Mouse (Mus musculus) forebrain, embryonic 10.5 days (tissue): ENCODE results near the gene Lrg1. TPM values are rescaled to one million over a fixed set of nuclear protein-coding genes. Genes with fewer than 3 reads are reported as not detected.

Experiments
- DNase-seq: peaks from one replicate; pipeline ENCODE4 v3.0.0-alpha.2; 2017; ENCODE audit warnings: low spot score; ENCODE audit errors: extremely low spot score
- H3K27ac ChIP-seq: fragments of 300-500 bp; sonication (generic); 2 replicates; pipeline ENCODE4 v1.5.1; 2016; ENCODE audit warnings: mild to moderate bottlenecking
- H3K27me3 ChIP-seq: fragments of 300-500 bp; sonication (generic); 2 replicates; pipeline ENCODE4 v1.6.1; 2016; ENCODE audit warnings: mild to moderate bottlenecking; ENCODE audit not compliant: poor library complexity, severe bottlenecking
- H3K36me3 ChIP-seq: fragments of 300-500 bp; sonication (generic); replicated peaks from 2 replicates; pipeline ENCODE4 v1.6.1; 2016; ENCODE audit warnings: mild to moderate bottlenecking, moderate library complexity
- H3K4me1 ChIP-seq: fragments of 300-500 bp; sonication (generic); 2 replicates; pipeline ENCODE4 v1.6.1; 2016
- H3K4me3 ChIP-seq: fragments of 300-500 bp; sonication (generic); 2 replicates; pipeline ENCODE4 v1.5.1; 2016; ENCODE audit warnings: mild to moderate bottlenecking, moderate library complexity
- H3K9me3 ChIP-seq: fragments of 300-500 bp; sonication (generic); 2 replicates; pipeline ENCODE4 v1.6.1; 2016; ENCODE audit warnings: mild to moderate bottlenecking, moderate library complexity
- WGBS: fragments of 180-500 bp; shearing (Covaris S2); methylation state at CpG from one replicate; pipeline ENCODE4 v1.1.7; 2016; 5-methylcytosine and 5-hydroxymethylcytosine counted together
- polyA plus RNA-seq: library from polyadenylated mRNA; unstranded; fragments of >200 nt; fragmentation: Nextera tagmentation; extraction: Ambion mirVana; gene quantifications from 2 replicates; pipeline ENCODE4 v1.2.1, GENCODE M21; 2016

Gene Lrg1
- polyA plus RNA-seq, 1 experiment from 2014 or later: not detected

- Histone ChIP-seq H3K27me3 (no peaks in the 10 kb centered on the region), H3K4me1 (peaks cover 59% of the 10 kb centered on the region), H3K36me3 (peaks cover 14% of the 10 kb centered on the region), H3K4me3 (no peak overlapping the region), H3K27ac (no peak overlapping the region), H3K9me3 (no peaks in the 10 kb centered on the region)
- WGBS: 89% methylated on average over 5 of the region's 5 CpGs
- no peak for DNase-seq
Observed at GRCm38 (mm10) chr17:56077523-56077922, 44.3 kb downstream of the Lrg1 start.

- under 1% methylated on average over 35 of the region's 35 CpGs for WGBS
- Histone ChIP-seq H3K4me1 (peaks cover 32% of the 10 kb centered on the region), H3K4me3 (peak within 1 kb of the TSS; percentile 69), H3K27ac (peak within 1 kb of the TSS; percentile 89), H3K27me3 (no peaks in the 10 kb centered on the region), H3K36me3 (peaks cover 33% of the 10 kb centered on the region), H3K9me3 (no peaks in the 10 kb centered on the region)
- peak; percentile 97 for DNase-seq
Observed at GRCm38 (mm10) chr17:56074827-56075208, 47.0 kb downstream of the Lrg1 start, which contains the start of gene Ubxn6. Gene Ubxn6 (minus strand): TSS chr17:56075028.

GRCm38 (mm10) chr17:56074097-56074826 lies 47.5 kb downstream of the Lrg1 start:
- H3K9me3 ChIP-seq: no peaks in the 10 kb centered on the region
- H3K27me3 ChIP-seq: no peaks in the 10 kb centered on the region
- WGBS: 10% methylated on average over 22 of the region's 22 CpGs
- peak; percentile 88 for DNase-seq
- peaks cover 39% of the 10 kb centered on the region for H3K36me3 ChIP-seq
- peak overlapping the region; percentile 69 for H3K4me3 ChIP-seq
- peaks cover 32% of the 10 kb centered on the region for H3K4me1 ChIP-seq
- peak overlapping the region; percentile 89 for H3K27ac ChIP-seq

GRCm38 (mm10) chr17:56072243-56072642 lies 49.6 kb downstream of the Lrg1 start:
- no peak overlapping the region for H3K4me3 ChIP-seq
- 90% methylated on average over 5 of the region's 5 CpGs for WGBS
- no peak for DNase-seq

GRCm38 (mm10) chr17:56071126-56071525 lies 50.7 kb downstream of the Lrg1 start:
- H3K27ac ChIP-seq: no peak overlapping the region
- peaks cover 28% of the 10 kb centered on the region for H3K4me1 ChIP-seq
- no peak for DNase-seq
- H3K36me3 ChIP-seq: peaks cover 70% of the 10 kb centered on the region
- no peaks in the 10 kb centered on the region for H3K27me3 ChIP-seq
- no peak overlapping the region for H3K4me3 ChIP-seq
- no peaks in the 10 kb centered on the region; the same call in 1 of the 2 replicates for H3K9me3 ChIP-seq

More at GRCm38 (mm10) chr17:56072243-56072642, 49.6 kb downstream of the Lrg1 start:
- Histone ChIP-seq H3K4me1 (peaks cover 28% of the 10 kb centered on the region), H3K27ac (no peak overlapping the region), H3K9me3 (no peaks in the 10 kb centered on the region), H3K36me3 (peaks cover 59% of the 10 kb centered on the region), H3K27me3 (no peaks in the 10 kb centered on the region)

Other genes with a start within 250 kb of the Lrg1 start
- gene Zfp119a, start 243.1 kb downstream of the Lrg1 start, polyA plus RNA-seq: 9.1 and 10.5 TPM in 2 replicates
- 12.9 and 15.3 TPM in 2 replicates for gene Zfp959, start 229.9 kb downstream of the Lrg1 start, polyA plus RNA-seq
- gene Zfp119b, start 172.5 kb downstream of the Lrg1 start, polyA plus RNA-seq: 6.4 and 6.6 TPM in 2 replicates
- gene Ebi3, start 169.4 kb downstream of the Lrg1 start, polyA plus RNA-seq: 1.4 and 1.9 TPM in 2 replicates
- gene Yju2, start 162.9 kb downstream of the Lrg1 start, polyA plus RNA-seq: 29.2 and 30.4 TPM in 2 replicates
- gene Shd, start 151.5 kb downstream of the Lrg1 start, polyA plus RNA-seq: 42.1 and 50.3 TPM in 2 replicates
- 74.4 and 80.9 TPM in 2 replicates for gene Fsd1, start 135.5 kb downstream of the Lrg1 start, polyA plus RNA-seq
- gene Stap2, start 116.4 kb downstream of the Lrg1 start, polyA plus RNA-seq: 5.6 and 7.4 TPM in 2 replicates
- 105 and 114 TPM in 2 replicates for gene Mpnd, start 116.3 kb downstream of the Lrg1 start, polyA plus RNA-seq
- 152 and 157 TPM in 2 replicates for gene Sh3gl1, start 85.4 kb downstream of the Lrg1 start, polyA plus RNA-seq
- 53.9 and 54.7 TPM in 2 replicates for gene Chaf1a, start 81.6 kb downstream of the Lrg1 start, polyA plus RNA-seq
- 30.2 and 32.4 TPM in 2 replicates for gene Ubxn6, start 47.0 kb downstream of the Lrg1 start, polyA plus RNA-seq
- 188 and 200 TPM in 2 replicates for gene Hdgfl2, start 42.4 kb downstream of the Lrg1 start, polyA plus RNA-seq
- 0.05 and 0.09 TPM in 2 replicates for gene Plin4, start 12.2 kb downstream of the Lrg1 start, polyA plus RNA-seq
- gene Plin5, start 4.4 kb downstream of the Lrg1 start, polyA plus RNA-seq: 0.25 and 0.33 TPM in 2 replicates
- 0.44 and 0.67 TPM in 2 replicates for gene Sema6b, start 18.3 kb upstream of the Lrg1 start, polyA plus RNA-seq
- 7.4 and 8.1 TPM in 2 replicates for gene Tnfaip8l1, start 40.5 kb upstream of the Lrg1 start, polyA plus RNA-seq
- gene Mydgf, start 61.9 kb upstream of the Lrg1 start, polyA plus RNA-seq: 75.5 and 78.5 TPM in 2 replicates
- gene Dpp9, start 96.9 kb upstream of the Lrg1 start, polyA plus RNA-seq: 49.7 and 51.2 TPM in 2 replicates
- gene Fem1a, start 134.8 kb upstream of the Lrg1 start, polyA plus RNA-seq: 11.5 and 13.2 TPM in 2 replicates
- 2.4 and 2.6 TPM in 2 replicates for gene Ticam1, start 154.8 kb upstream of the Lrg1 start, polyA plus RNA-seq
- gene Plin3, start 170.9 kb upstream of the Lrg1 start, polyA plus RNA-seq: 58.3 and 59.0 TPM in 2 replicates
- not detected in 2 replicates for gene Arrdc5, start 178.3 kb upstream of the Lrg1 start, polyA plus RNA-seq
- gene Uhrf1, start 181.3 kb upstream of the Lrg1 start, polyA plus RNA-seq: 331 and 343 TPM in 2 replicates
- 35.9 and 39.6 TPM in 2 replicates for gene Kdm4b, start 204.1 kb upstream of the Lrg1 start, polyA plus RNA-seq